Mouse (Mus musculus): ENCODE measurements around the gene Chpf. TPM values are rescaled to one million over a fixed set of nuclear protein-coding genes. Genes with fewer than 3 reads are reported as not detected.

Gene Chpf
- polyA plus RNA-seq, 1 experiment from 2014 or later: 58.8 TPM

DNA sequence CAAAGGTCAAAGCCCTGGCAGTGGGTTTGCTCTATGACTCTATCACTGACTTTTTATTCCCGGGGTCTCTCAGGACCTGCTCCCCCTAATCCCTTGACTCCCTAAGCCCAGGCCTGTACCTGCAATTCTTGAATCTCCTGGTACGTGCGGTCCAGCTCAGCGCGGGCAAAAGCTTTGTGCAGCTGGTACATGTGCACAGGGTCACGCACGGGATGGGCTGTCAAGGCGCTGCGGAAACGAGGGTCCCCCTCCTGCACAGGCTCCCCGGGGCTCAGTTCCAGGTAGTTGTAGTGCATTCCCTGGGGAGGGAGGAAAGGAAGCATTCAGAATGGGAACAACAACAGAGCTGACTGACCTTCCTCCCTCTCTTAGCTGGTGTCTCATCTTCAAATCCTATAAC lies 2.7 kb downstream of the Chpf start:
- ATAC-seq (ENCODE audit: insufficient number of reproducible peaks, low FRiP score, low TSS enrichment, low read depth): no peak
- peaks cover 23% of the 10 kb centered on the region for H3K27me3 ChIP-seq
- no peak overlapping the region for H3K27ac ChIP-seq
- no peaks in the 10 kb centered on the region for H3K9me3 ChIP-seq
- H3K4me1 ChIP-seq: peaks cover 44% of the 10 kb centered on the region
- peaks cover 40% of the 10 kb centered on the region for H3K36me3 ChIP-seq
- no peak overlapping the region for H3K4me2 ChIP-seq
- H3K9ac ChIP-seq: no peak overlapping the region
- no peak overlapping the region for H3K4me3 ChIP-seq
- WGBS: 93% methylated on average over 11 of the region's 11 CpGs

DNA sequence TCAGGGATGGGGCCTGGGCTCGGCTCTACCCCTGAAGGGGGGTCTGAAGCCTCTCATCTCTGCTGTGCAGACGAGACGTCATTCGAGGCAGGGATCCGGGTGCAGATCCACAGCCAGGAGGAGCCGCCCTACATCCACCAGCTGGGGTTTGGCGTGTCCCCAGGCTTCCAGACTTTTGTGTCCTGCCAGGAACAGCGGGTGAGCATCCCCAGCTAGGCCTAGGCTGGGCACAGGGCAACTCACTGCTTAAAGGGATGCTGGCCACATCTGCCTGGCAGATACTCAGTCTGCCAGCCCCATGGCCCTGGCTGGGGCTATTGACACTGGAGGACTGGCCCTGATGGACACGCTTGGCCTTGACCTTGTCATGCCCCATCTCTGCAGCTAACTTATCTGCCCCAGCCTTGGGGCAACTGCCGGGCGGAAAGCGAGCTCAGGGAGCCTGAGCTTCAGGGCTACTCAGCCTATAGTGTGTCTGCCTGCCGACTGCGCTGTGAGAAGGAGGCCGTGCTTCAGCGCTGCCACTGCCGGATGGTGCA lies 9.8 kb downstream of the Chpf start:
- Histone ChIP-seq H3K4me2 (no peak overlapping the region), H3K4me1 (peaks cover 16% of the 10 kb centered on the region), H3K4me3 (no peak overlapping the region), H3K9me3 (no peaks in the 10 kb centered on the region), H3K27ac (no peak overlapping the region), H3K27me3 (peaks cover 31% of the 10 kb centered on the region), H3K36me3 (peaks cover 15% of the 10 kb centered on the region), H3K9ac (no peak overlapping the region)
- ATAC-seq (ENCODE audit: insufficient number of reproducible peaks, low FRiP score, low TSS enrichment, low read depth): no peak
- WGBS: 75% methylated on average over 17 of the region's 17 CpGs

DNA sequence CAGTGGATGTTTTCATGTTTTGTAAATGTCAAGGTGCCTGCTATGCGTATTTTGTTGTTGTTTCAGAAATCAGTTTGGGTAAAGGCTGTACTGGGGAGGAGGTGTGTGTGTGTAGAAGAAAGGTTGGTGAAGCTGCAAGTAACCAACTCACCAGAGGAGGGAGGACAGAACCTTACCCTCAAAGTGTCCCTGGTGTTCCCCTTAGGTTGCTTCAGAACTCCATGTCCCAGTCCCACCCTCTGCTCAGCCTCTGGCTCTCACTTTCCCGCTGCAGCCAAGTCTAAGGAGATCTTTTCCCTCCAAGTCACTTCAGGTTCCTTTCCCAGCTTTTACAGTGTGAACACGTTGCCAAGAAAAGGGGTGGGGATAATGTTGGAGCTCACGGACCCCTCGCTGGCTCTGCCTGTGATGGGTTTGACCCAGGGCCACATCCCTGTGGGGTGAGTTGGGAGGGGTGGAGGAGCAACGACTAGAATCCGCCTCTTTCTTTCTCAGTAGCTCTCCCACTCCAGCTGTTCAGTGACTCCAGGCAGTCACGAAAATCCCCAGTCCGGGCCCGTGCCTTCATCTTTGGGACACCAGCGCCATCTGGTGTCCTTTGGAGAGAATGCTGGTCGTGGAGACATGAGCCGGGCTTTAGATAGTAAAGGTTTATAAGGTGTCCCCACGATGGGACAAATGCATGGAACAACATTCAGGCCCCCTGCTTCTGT lies 11.7 kb downstream of the Chpf start:
- no peak overlapping the region for H3K4me3 ChIP-seq
- H3K4me1 ChIP-seq: peaks cover 5% of the 10 kb centered on the region; the same call in 1 of the 2 replicates
- H3K9ac ChIP-seq: no peak overlapping the region
- H3K27me3 ChIP-seq: peaks cover 38% of the 10 kb centered on the region
- H3K36me3 ChIP-seq: no peaks in the 10 kb centered on the region; the same call in 1 of the 2 replicates
- H3K9me3 ChIP-seq: no peaks in the 10 kb centered on the region
- H3K27ac ChIP-seq: peak overlapping the region; percentile 64; the same call in 1 of the 2 replicates
- 5% methylated on average over 14 of the region's 14 CpGs for WGBS
- peak overlapping the region; percentile 34 for H3K4me2 ChIP-seq
- peak; percentile 82 for ATAC-seq (ENCODE audit: insufficient number of reproducible peaks, low FRiP score, low TSS enrichment, low read depth)

DNA sequence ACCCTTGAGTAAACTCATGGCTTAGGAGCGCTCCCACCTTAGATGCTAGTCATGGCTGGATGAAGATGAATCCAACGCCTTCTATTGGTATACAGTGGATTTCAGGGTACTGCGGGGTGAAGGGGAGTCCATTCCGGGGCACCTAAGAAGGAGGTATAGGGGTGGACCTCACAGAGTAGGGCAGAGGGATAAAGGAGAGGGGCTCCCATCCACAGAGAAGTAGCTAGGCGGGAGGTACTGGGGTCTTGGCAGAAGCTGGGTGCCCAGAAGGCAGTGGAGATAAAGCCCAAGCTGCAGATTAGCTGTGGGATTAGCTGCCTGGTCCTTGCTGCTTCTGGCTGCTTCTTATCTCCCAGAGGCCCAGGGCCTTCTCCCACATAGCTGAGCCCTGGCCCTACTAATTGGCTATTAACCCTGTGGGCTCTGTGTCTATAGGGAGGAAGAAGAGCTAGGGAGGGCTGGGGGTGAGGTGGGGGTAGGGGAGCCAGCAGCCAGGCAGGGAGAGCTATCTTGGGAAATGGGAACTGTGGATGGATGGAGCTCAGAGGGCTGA lies 15.4 kb downstream of the Chpf start:
- H3K9ac ChIP-seq: no peak overlapping the region
- H3K4me3 ChIP-seq: no peak overlapping the region
- no peak overlapping the region for H3K4me2 ChIP-seq
- WGBS: 85% methylated on average over 5 of the region's 5 CpGs
- no peak for ATAC-seq (ENCODE audit: insufficient number of reproducible peaks, low FRiP score, low TSS enrichment, low read depth)
- H3K36me3 ChIP-seq: no peaks in the 10 kb centered on the region
- no peak overlapping the region for H3K27ac ChIP-seq
- H3K9me3 ChIP-seq: no peaks in the 10 kb centered on the region
- peaks cover 12% of the 10 kb centered on the region for H3K4me1 ChIP-seq
- H3K27me3 ChIP-seq: peaks cover 43% of the 10 kb centered on the region

DNA sequence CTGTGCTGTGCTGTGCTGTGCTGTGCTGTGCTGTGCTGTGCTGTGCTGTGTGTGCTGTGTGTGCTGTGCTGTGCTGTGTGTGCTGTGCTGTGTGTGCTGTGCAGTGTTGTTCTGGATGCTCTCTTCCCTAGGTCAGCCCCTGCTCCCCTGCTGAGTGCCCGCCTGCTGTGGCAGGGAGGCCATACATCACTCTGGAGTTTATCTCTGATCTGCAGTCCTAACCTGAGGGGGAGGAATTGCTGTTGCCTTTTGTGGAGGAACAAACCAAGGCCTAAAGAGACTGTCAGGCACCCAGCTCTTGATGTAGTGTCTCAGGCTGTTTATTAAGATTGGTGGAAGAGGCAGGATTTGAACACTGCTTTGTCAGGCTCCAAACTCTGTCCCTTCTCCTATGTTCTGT lies 16.5 kb downstream of the Chpf start:
- 46% methylated on average over 1 of the region's 1 CpGs for WGBS
- H3K4me2 ChIP-seq: no peak overlapping the region
- no peaks in the 10 kb centered on the region for H3K36me3 ChIP-seq
- no peak overlapping the region for H3K27ac ChIP-seq
- H3K4me1 ChIP-seq: peaks cover 20% of the 10 kb centered on the region
- no peaks in the 10 kb centered on the region for H3K9me3 ChIP-seq
- H3K4me3 ChIP-seq: no peak overlapping the region
- no peak for ATAC-seq (ENCODE audit: insufficient number of reproducible peaks, low FRiP score, low TSS enrichment, low read depth)
- no peak overlapping the region for H3K9ac ChIP-seq
- H3K27me3 ChIP-seq: peaks cover 50% of the 10 kb centered on the region

DNA sequence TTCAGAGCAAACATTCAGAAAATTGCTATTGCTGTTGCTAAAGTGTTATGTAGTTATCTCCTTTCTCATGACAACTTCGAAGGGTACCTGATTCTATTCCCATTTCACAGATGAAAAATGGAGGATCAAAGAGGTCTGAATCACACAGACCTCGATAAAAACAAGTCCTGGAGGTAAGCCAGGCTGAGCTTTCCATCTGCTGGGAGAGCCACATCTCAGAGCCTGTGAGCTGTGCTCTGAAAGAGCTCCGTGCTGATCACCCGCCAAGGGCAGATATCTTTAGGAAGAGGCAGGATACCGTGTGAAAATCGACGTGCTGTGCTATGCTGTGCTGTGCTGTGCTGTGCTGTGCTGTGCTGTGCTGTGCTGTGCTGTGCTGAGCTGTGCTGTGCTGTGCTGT lies 18.8 kb downstream of the Chpf start:
- Histone ChIP-seq H3K36me3 (no peaks in the 10 kb centered on the region), H3K4me2 (no peak overlapping the region), H3K9me3 (no peaks in the 10 kb centered on the region), H3K4me3 (no peak overlapping the region), H3K9ac (no peak overlapping the region), H3K27me3 (peaks cover 56% of the 10 kb centered on the region), H3K27ac (no peak overlapping the region), H3K4me1 (peaks cover 26% of the 10 kb centered on the region)
- WGBS: 74% methylated on average over 7 of the region's 7 CpGs
- ATAC-seq (ENCODE audit: insufficient number of reproducible peaks, low FRiP score, low TSS enrichment, low read depth): no peak

DNA sequence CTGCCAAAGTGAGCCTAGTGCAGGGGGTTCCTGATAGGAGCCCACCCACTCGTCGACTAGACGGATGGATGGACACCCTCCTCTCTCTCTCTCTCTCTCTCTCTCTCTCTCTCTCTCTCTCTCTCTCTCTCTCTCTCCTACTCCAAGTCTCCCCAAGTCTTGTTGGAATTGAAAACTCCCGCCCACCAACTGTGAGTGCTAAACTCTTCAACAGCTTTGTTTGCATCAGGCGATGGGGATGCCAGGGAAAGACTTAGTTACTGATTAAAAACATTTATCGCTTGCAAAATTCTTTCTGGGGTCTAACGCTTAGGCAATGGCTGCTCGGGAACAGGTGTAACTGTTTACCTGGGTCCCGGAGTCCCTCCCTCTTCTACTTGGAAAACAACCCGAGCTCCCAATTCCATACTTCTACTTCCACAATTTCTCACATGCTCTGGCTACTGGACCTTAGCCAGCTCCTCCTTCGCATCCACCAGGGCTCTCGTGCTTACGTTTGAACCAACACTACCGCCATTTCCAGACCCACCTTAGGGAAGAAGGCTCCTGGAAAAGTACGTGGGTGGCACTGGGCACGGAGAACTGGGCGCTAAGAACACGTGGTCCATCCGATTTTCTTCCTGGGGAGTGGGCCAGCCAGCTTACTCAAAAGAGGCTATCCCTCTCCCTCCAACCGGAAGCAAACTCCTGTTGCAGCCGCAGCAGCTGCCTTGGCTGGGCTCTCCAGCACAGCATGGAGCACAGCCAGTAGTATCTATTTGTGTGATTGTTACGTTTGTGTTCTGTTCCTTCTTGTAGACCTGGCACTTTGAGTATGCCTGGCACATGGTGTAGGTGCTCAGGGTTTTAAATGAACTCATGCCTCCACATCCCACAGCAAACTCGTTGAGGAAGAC lies 20.1 kb downstream of the Chpf start:
- H3K27me3 ChIP-seq: peaks cover 64% of the 10 kb centered on the region
- WGBS: 11% methylated on average over 23 of the region's 23 CpGs
- ATAC-seq (ENCODE audit: insufficient number of reproducible peaks, low FRiP score, low TSS enrichment, low read depth): no peak
- peak overlapping the region; percentile 35 for H3K4me3 ChIP-seq
- H3K4me2 ChIP-seq: peak overlapping the region; percentile 55
- H3K4me1 ChIP-seq: peaks cover 26% of the 10 kb centered on the region
- H3K9me3 ChIP-seq: no peaks in the 10 kb centered on the region
- H3K27ac ChIP-seq: peak overlapping the region; percentile 57; the same call in 1 of the 2 replicates
- H3K36me3 ChIP-seq: no peaks in the 10 kb centered on the region
- no peak overlapping the region for H3K9ac ChIP-seq

DNA sequence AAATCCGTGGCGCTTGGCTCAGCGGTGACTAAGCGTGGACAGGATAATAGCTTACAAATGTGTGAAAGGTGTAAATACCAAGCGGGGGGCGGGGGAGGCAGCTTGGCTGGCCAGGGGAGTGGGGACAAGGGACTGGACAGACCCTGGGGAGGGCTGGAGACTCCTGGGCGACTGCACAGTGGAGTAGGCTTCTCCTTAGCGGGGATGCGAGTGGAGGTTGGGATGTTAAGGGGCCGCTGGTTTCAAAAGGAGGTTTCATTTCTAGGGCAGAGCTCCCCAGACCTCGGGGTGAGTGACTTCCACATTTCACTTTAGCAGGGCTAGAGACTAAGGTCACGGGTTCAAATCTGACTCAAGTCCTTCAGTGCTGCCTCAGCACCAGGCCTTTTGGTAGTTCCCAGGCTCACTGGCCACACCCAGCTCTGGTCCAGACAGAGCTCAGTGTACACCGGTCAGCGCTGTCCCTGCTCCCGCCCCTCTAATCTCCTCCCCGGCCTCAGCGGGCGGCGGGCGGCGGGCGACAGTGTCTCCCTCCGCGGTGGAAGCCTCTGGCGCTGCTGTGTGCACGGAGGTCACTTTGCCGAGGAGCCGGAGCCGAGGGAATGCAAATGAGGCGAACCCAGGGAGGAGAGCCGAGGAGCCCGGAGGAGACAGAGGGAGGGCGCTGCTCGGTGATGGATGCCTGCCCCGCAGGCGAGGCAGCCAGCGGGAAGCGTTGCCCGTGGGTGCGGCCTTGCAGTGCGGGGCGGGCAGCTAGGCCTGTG lies 20.9 kb downstream of the Chpf start:
- ATAC-seq (ENCODE audit: insufficient number of reproducible peaks, low FRiP score, low TSS enrichment, low read depth): peak; percentile 70
- H3K4me3 ChIP-seq: peak overlapping the region; percentile 35
- no peak overlapping the region for H3K9ac ChIP-seq
- peaks cover 26% of the 10 kb centered on the region for H3K4me1 ChIP-seq
- 5% methylated on average over 42 of the region's 42 CpGs for WGBS
- peak overlapping the region; percentile 55 for H3K4me2 ChIP-seq
- peaks cover 63% of the 10 kb centered on the region for H3K27me3 ChIP-seq
- H3K27ac ChIP-seq: peak overlapping the region; percentile 57; the same call in 1 of the 2 replicates
- no peaks in the 10 kb centered on the region for H3K36me3 ChIP-seq
- no peaks in the 10 kb centered on the region for H3K9me3 ChIP-seq

DNA sequence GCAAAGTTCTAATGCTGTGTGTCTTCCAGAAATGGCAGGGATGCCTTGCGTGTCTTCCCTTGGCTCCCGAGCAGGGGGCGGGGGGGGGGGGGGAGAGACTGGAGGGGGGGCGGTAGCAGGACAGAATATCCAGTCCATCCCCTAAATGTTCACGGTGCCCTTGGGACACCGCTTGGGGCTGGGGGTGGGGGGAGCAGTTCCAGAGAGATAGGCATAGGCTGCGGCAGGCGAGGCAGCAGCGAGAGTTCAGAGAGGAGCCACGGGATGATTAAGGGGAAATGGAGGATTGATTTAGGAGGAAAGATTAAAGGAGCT lies 21.4 kb downstream of the Chpf start:
- 7% methylated on average over 8 of the region's 10 CpGs for WGBS
- H3K27me3 ChIP-seq: peaks cover 68% of the 10 kb centered on the region
- H3K27ac ChIP-seq: no peak overlapping the region
- H3K4me1 ChIP-seq: peaks cover 28% of the 10 kb centered on the region
- H3K9ac ChIP-seq: no peak overlapping the region
- H3K4me2 ChIP-seq: no peak overlapping the region
- no peak overlapping the region for H3K4me3 ChIP-seq
- ATAC-seq (ENCODE audit: insufficient number of reproducible peaks, low FRiP score, low TSS enrichment, low read depth): no peak
- H3K36me3 ChIP-seq: no peaks in the 10 kb centered on the region
- H3K9me3 ChIP-seq: no peaks in the 10 kb centered on the region

DNA sequence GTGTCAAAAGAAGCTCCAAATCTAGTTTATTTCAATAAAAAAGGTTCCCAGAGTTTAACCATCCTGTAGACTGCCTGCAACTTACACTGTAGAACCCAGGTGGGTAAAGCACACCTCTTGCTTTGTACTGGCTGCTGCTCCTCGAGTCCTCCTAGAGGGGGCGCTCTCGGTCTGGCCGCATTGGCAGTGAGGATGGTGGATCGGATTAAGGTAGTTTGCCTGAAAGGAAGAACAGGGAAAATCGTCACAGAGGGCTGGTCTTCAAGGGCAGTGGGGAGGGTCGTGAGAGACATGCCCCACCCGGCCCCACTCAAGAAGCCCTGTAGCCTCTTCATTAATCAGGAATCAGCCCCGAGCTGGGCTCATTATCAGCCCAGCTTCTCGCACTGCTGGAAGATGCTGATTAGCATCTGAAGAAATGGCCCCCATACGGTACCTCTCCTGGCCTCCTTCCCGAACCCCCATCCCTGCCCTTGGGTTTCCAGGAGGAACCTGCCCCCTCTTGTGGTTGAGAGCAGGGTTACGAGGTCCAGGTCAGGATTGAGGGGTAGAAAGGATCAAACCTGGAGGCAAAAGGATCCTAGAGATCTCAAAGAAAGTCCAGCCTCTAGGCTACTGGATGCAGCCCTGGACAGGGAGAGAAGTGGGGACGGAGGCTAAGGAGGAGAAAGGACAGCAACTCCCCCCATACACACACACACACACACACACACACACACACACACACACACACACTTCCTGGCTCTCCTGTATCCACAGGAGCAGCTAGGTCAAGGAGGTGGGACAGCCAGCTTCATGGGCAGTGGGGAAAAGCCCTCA lies 22.2 kb downstream of the Chpf start:
- H3K4me1 ChIP-seq: peaks cover 28% of the 10 kb centered on the region
- H3K27me3 ChIP-seq: peaks cover 76% of the 10 kb centered on the region
- H3K9ac ChIP-seq: no peak overlapping the region
- no peak for ATAC-seq (ENCODE audit: insufficient number of reproducible peaks, low FRiP score, low TSS enrichment, low read depth)
- no peak overlapping the region for H3K4me2 ChIP-seq
- no peak overlapping the region for H3K27ac ChIP-seq
- 11% methylated on average over 14 of the region's 14 CpGs for WGBS
- H3K9me3 ChIP-seq: no peaks in the 10 kb centered on the region
- no peak overlapping the region for H3K4me3 ChIP-seq
- H3K36me3 ChIP-seq: no peaks in the 10 kb centered on the region

DNA sequence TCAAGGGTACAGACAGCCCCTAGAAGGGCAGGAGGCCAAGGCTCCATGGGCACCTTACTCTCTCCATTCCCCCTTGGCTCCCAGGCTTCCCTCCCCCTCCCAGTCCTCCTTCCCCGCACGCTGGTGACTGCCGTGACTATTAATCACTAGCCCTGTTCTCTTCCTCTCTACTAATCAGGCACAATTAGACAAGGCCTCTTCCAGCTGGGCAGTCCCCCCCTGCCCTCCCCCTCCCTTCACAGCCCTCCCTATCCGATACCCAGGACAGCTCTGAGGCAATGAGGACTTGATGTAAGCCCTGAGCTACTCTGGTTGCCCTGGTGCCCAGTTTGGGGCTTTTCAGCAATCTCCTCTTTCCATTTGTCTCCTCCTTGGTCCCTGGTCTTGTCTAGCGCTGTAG lies 23.2 kb downstream of the Chpf start:
- no peaks in the 10 kb centered on the region for H3K36me3 ChIP-seq
- WGBS: 17% methylated on average over 5 of the region's 5 CpGs

More for the DNA sequence above, 23.2 kb downstream of the Chpf start:
- Histone ChIP-seq H3K9ac (no peak overlapping the region), H3K4me2 (no peak overlapping the region), H3K4me3 (no peak overlapping the region), H3K27ac (no peak overlapping the region), H3K9me3 (no peaks in the 10 kb centered on the region), H3K4me1 (peaks cover 29% of the 10 kb centered on the region), H3K27me3 (peaks cover 86% of the 10 kb centered on the region)
- ATAC-seq (ENCODE audit: insufficient number of reproducible peaks, low FRiP score, low TSS enrichment, low read depth): no peak
